In genomic region chr7:65527071-65528007, GRCm38 (mm10) we compare ENCODE assay signal across 8 mouse cellular contexts. TPM values are rescaled to one million over a fixed set of nuclear protein-coding genes. Genes with fewer than 3 reads are reported as not detected.
DNase-seq lines count a peak whose midpoint lies in the region; ATAC-seq and TF ChIP-seq lines count a peak whose summit lies in the region.

Gene Tjp1, minus strand, starts transcription at chr7:65527781.

- no peak within 1 kb of the TSS for H3K27ac ChIP-seq in lung, embryonic 14.5 days (ENCODE audit: low read depth)
- H3K27ac ChIP-seq in hindbrain, postnatal 0 days, result peak within 1 kb of the TSS; percentile 82
- no peak within 1 kb of the TSS for H3K27ac ChIP-seq in liver, embryonic 12.5 days

- peak within 1 kb of the TSS; percentile 48 for H3K9ac ChIP-seq in lung, embryonic 14.5 days
- peak within 1 kb of the TSS; percentile 79 for H3K9ac ChIP-seq in hindbrain, postnatal 0 days (replicated peaks; ENCODE audit: low read length)
- no peak within 1 kb of the TSS for H3K9ac ChIP-seq in liver, embryonic 12.5 days

- H3K36me3 ChIP-seq in lung, embryonic 14.5 days (ENCODE audit: insufficient read depth), result no peaks in the 10 kb centered on the region
- no peaks in the 10 kb centered on the region for H3K36me3 ChIP-seq in hindbrain, postnatal 0 days (ENCODE audit: insufficient read depth, low read length)
- H3K36me3 ChIP-seq in liver, embryonic 12.5 days, result no peaks in the 10 kb centered on the region

- under 1% methylated on average over 89 of the region's 115 CpGs for WGBS in lung, embryonic 14.5 days
- WGBS in hindbrain, postnatal 0 days, result under 1% methylated on average over 86 of the region's 115 CpGs
- 2% methylated on average over 114 of the region's 115 CpGs for WGBS in liver, embryonic 12.5 days (ENCODE audit: insufficient replicate concordance)

- H3K4me3 ChIP-seq in lung, embryonic 14.5 days (ENCODE audit: low read depth, low read length), result peak within 1 kb of the TSS; percentile 59
- peak within 1 kb of the TSS; percentile 58 for H3K4me3 ChIP-seq in hindbrain, postnatal 0 days (ENCODE audit: low read length)
- H3K4me3 ChIP-seq in liver, embryonic 12.5 days, result peak within 1 kb of the TSS; percentile 48

- DNase-seq in lung, embryonic 14.5 days, result peak; percentile 40
- DNase-seq in lung, postnatal 36 days, result no peak
- no peak for DNase-seq in gastrocnemius, postnatal 14 days
- DNase-seq in hindbrain, postnatal 0 days (ENCODE audit: low spot score), result peak; percentile 83
- peak; percentile 58 for DNase-seq in retina, embryonic 14.5 days (ENCODE audit: low spot score)

- peak; percentile 62 for ATAC-seq in lung, embryonic 14.5 days (ENCODE audit: insufficient read depth)
- ATAC-seq in common myeloid progenitor, adult 5-6 weeks (replicated peaks; ENCODE audit: low read depth, poor library complexity, severe bottlenecking), result peak; percentile 68; the same call in 1 of the 2 replicates
- ATAC-seq in hindbrain, postnatal 0 days, result peak; percentile 88
- ATAC-seq in liver, embryonic 12.5 days, result no peak
- ATAC-seq in CD4-positive, CD25-positive, alpha-beta regulatory T cell, adult 4 months, result no peak

- peaks cover 32% of the 10 kb centered on the region for H3K27me3 ChIP-seq in lung, embryonic 14.5 days (ENCODE audit: insufficient read depth, low read length)
- no peaks in the 10 kb centered on the region for H3K27me3 ChIP-seq in hindbrain, postnatal 0 days (ENCODE audit: insufficient read depth, low read length)
- H3K27me3 ChIP-seq in liver, embryonic 12.5 days (replicated peaks), result peaks cover 69% of the 10 kb centered on the region

- intact Hi-C loops in gastrocnemius, postnatal 14 days (cut with DNase I; ENCODE audit: low total_unique reads), result no loop called here

- TF ChIP-seq CTCF in lung, embryonic 14.5 days (IDR thresholded peaks at IDR 0.05; ENCODE audit: low read depth), result no peak
- peak; percentile 36 for TF ChIP-seq CTCF in hindbrain, postnatal 0 days (IDR thresholded peaks at IDR 0.05; ENCODE audit: low read depth)

- H3K4me1 ChIP-seq in lung, embryonic 14.5 days (ENCODE audit: insufficient read depth), result no peaks in the 10 kb centered on the region
- H3K4me1 ChIP-seq in hindbrain, postnatal 0 days (ENCODE audit: insufficient read depth, low read length), result no peaks in the 10 kb centered on the region; the same call in 1 of the 2 replicates
- 0 out of 2 replicates have a peak, but pooled peaks cover 8% of the 10 kb centered on the region for H3K4me1 ChIP-seq in liver, embryonic 12.5 days

- peak within 1 kb of the TSS; percentile 99 for H3K4me2 ChIP-seq in lung, embryonic 14.5 days
- peak within 1 kb of the TSS; percentile 71 for H3K4me2 ChIP-seq in hindbrain, postnatal 0 days (ENCODE audit: low read depth, low read length)
- peak within 1 kb of the TSS; percentile 71 for H3K4me2 ChIP-seq in liver, embryonic 12.5 days

- no peaks in the 10 kb centered on the region for H3K9me3 ChIP-seq in lung, embryonic 14.5 days (ENCODE audit: low read depth, low read length)
- H3K9me3 ChIP-seq in hindbrain, postnatal 0 days (ENCODE audit: low read length), result no peaks in the 10 kb centered on the region
- H3K9me3 ChIP-seq in liver, embryonic 12.5 days (replicated peaks), result no peaks in the 10 kb centered on the region

RNA-seq across cellular contexts. Expression of gene Tjp1, which starts in this region (rescaled TPM):
- 32.2 and 32.9 TPM in 2 replicates for polyA plus RNA-seq in lung, embryonic 14.5 days (2014; fragmentation: Nextera tagmentation; extraction: Ambion mirVana)
- total RNA-seq in common myeloid progenitor, adult 5-6 weeks (2017), result 6.5 and 6.6 TPM in 2 replicates
- 10 to 100 TPM; 40.2 to 42.2 TPM for total RNA-seq in gastrocnemius, postnatal 14 days (2021)
- 46.2 and 69.5 TPM in 2 replicates for total RNA-seq in hindbrain, postnatal 0 days (2014; rRNA removed)
- polyA plus RNA-seq in hindbrain, postnatal 0 days (2015; fragmentation: Nextera tagmentation; extraction: Ambion mirVana), result 20.2 and 24.2 TPM in 2 replicates
- 7.0 and 7.9 TPM in 2 replicates for polyA plus RNA-seq in liver, embryonic 12.5 days (2016; fragmentation: Nextera tagmentation; extraction: Ambion mirVana)
- not detected for polyA plus RNA-seq in CD4-positive, CD25-positive, alpha-beta regulatory T cell, adult 4 months (2017; shearing (Covaris generic))

Comparison
In these comparisons a context has a peak if more than half of its experiments do, and no peak if none do; other contexts are left out.
1. DNase-seq: peak in lung, embryonic 14.5 days (single experiment), hindbrain, postnatal 0 days (single experiment) and retina, embryonic 14.5 days (single experiment); none in lung, postnatal 36 days (single experiment) and gastrocnemius, postnatal 14 days (single experiment).
2. ATAC-seq: peak in lung, embryonic 14.5 days (single experiment), common myeloid progenitor, adult 5-6 weeks (single experiment) and hindbrain, postnatal 0 days (single experiment); none in liver, embryonic 12.5 days (single experiment) and CD4-positive, CD25-positive, alpha-beta regulatory T cell, adult 4 months (single experiment).
3. Peak in every context shown above with its lines, with median percentiles within 50 percentile points of each other: H3K4me2 ChIP-seq and H3K4me3 ChIP-seq.